Mouse (Mus musculus): ENCODE data around the gene Ntm.

DNA sequence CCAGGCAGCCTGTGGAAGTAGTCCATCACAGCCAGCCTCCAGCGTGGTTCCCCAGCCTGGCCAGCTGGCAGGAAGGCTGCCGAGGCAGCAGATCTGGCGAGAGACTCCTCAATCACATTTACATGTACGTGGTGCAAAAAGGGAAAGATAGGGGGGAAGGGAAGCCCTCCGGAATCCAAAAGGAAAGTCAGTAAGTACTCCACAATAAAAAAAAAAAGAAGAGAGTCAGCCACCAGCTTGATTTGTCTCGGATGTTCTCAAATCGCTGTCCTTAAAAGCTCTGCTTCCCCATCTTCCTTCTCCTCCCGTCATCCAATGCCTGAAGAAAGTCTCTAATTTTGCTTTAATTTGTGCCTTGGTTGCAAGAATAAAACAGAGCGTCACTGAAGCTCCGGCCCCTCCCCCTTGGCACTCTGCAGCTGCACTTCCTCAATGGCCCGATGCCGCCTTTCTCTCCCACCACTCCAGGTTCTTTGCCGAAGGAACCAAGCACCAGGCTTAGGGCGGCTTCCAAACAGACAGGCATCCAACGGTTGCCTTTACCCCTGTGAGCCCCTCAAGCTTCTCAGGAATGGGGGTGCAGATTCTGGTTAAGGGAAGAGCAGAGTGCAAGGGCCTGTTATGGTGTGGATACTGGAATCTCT is 212.4 kb downstream of the Ntm start:
- TF ChIP-seq CTCF (IDR thresholded peaks at IDR 0.05; ENCODE audit: control insufficient read depth, insufficient read depth, insufficient read length), result no peak
- no peak for TF ChIP-seq CEBPB (IDR thresholded peaks at IDR 0.05; ENCODE audit: low read depth)
- TF ChIP-seq MAX (IDR thresholded peaks at IDR 0.05), result no peak

Data from C2C12 (cell line).